Mouse (Mus musculus): ENCODE measurements around the gene Pygb. TPM values are rescaled to one million over a fixed set of nuclear protein-coding genes. Genes with fewer than 3 reads are reported as not detected.

Pygb gene
- polyA plus RNA-seq, 2 experiments = 12.9 to 13.5 TPM

- H3K27me3 ChIP-seq (ENCODE audit: control insufficient read depth, insufficient read depth, low read length) = no peaks in the 10 kb centered on the region
- no peak overlapping the region for H3K4me2 ChIP-seq (ENCODE audit: low read depth)
- no peaks in the 10 kb centered on the region for H3K4me1 ChIP-seq (replicated peaks; ENCODE audit: control insufficient read depth in 2 of 2, insufficient read depth in 2 of 2, low read length in 1 of 2)
- ATAC-seq (ENCODE audit: insufficient read depth) (no peak), DNase-seq (ENCODE audit: low read depth in 3 of 3, low spot score in 3 of 3) (no peak)
- no peak for TF ChIP-seq EP300 (IDR thresholded peaks at IDR 0.05; ENCODE audit: low read depth)
- no peak for TF ChIP-seq CTCF (IDR thresholded peaks at IDR 0.05; ENCODE audit: low read depth)
- H3K9me3 ChIP-seq (ENCODE audit: control insufficient read depth, low read length) = no peaks in the 10 kb centered on the region
- H3K36me3 ChIP-seq (replicated peaks; ENCODE audit: control insufficient read depth, insufficient read depth, low read depth) = no peaks in the 10 kb centered on the region; the same call in 1 of the 2 replicates
- H3K9ac ChIP-seq (replicated peaks) = no peak overlapping the region
- no peak overlapping the region for H3K27ac ChIP-seq
- WGBS (ENCODE audit: insufficient replicate concordance) = 51% methylated on average over 15 of the region's 15 CpGs
- no peak overlapping the region for H3K4me3 ChIP-seq (ENCODE audit: insufficient read depth in 1 of 2, low read depth in 2 of 2, low read length in 2 of 2)
Measured at GRCm38 (mm10) chr2:150836906-150837305, 50.4 kb downstream of the Pygb start.

- no peak overlapping the region for H3K4me2 ChIP-seq (ENCODE audit: low read depth)
- TF ChIP-seq EP300 (IDR thresholded peaks at IDR 0.05; ENCODE audit: low read depth) = no peak
- H3K9ac ChIP-seq (replicated peaks) = no peak overlapping the region
- ATAC-seq (ENCODE audit: insufficient read depth) = no peak
- no peaks in the 10 kb centered on the region for H3K9me3 ChIP-seq (ENCODE audit: control insufficient read depth, low read length)
- no peak for DNase-seq (ENCODE audit: low read depth in 3 of 3, low spot score in 3 of 3)
- H3K36me3 ChIP-seq (replicated peaks; ENCODE audit: control insufficient read depth, insufficient read depth, low read depth) = no peaks in the 10 kb centered on the region; the same call in 1 of the 2 replicates
- no peak overlapping the region for H3K27ac ChIP-seq
- H3K4me1 ChIP-seq (replicated peaks; ENCODE audit: control insufficient read depth in 2 of 2, insufficient read depth in 2 of 2, low read length in 1 of 2) = no peaks in the 10 kb centered on the region
- 84% methylated on average over 3 of the region's 3 CpGs for WGBS (ENCODE audit: insufficient replicate concordance)
- H3K4me3 ChIP-seq (ENCODE audit: insufficient read depth in 1 of 2, low read depth in 2 of 2, low read length in 2 of 2) = no peak overlapping the region
- no peaks in the 10 kb centered on the region for H3K27me3 ChIP-seq (ENCODE audit: control insufficient read depth, insufficient read depth, low read length)
Measured at GRCm38 (mm10) chr2:150837781-150838180, 51.2 kb downstream of the Pygb start.

GRCm38 (mm10) chr2:150839686-150840471 lies 53.3 kb downstream of the Pygb start:
- Histone ChIP-seq H3K4me1 (replicated peaks; ENCODE audit: control insufficient read depth in 2 of 2, insufficient read depth in 2 of 2, low read length in 1 of 2) (no peaks in the 10 kb centered on the region), H3K27ac (no peak overlapping the region), H3K36me3 (replicated peaks; ENCODE audit: control insufficient read depth, insufficient read depth, low read depth) (no peaks in the 10 kb centered on the region), H3K9me3 (ENCODE audit: control insufficient read depth, low read length) (no peaks in the 10 kb centered on the region), H3K27me3 (ENCODE audit: control insufficient read depth, insufficient read depth, low read length) (no peaks in the 10 kb centered on the region), H3K9ac (replicated peaks) (no peak overlapping the region), H3K4me2 (ENCODE audit: low read depth) (no peak overlapping the region), H3K4me3 (ENCODE audit: insufficient read depth in 1 of 2, low read depth in 2 of 2, low read length in 2 of 2) (no peak overlapping the region)
- DNase-seq (ENCODE audit: low read depth in 3 of 3, low spot score in 3 of 3) (no peak), ATAC-seq (ENCODE audit: insufficient read depth) (peak; percentile 38; the same call in 1 of the 2 replicates)
- no peak for TF ChIP-seq EP300 (IDR thresholded peaks at IDR 0.05; ENCODE audit: low read depth)
- no peak for TF ChIP-seq CTCF (IDR thresholded peaks at IDR 0.05; ENCODE audit: low read depth)
- WGBS (ENCODE audit: insufficient replicate concordance) = 61% methylated on average over 12 of the region's 12 CpGs

GRCm38 (mm10) chr2:150841109-150841508 lies 54.6 kb downstream of the Pygb start:
- Histone ChIP-seq H3K9ac (replicated peaks) (no peak overlapping the region), H3K4me1 (replicated peaks; ENCODE audit: control insufficient read depth in 2 of 2, insufficient read depth in 2 of 2, low read length in 1 of 2) (no peaks in the 10 kb centered on the region), H3K36me3 (replicated peaks; ENCODE audit: control insufficient read depth, insufficient read depth, low read depth) (no peaks in the 10 kb centered on the region), H3K4me2 (ENCODE audit: low read depth) (no peak overlapping the region), H3K4me3 (ENCODE audit: insufficient read depth in 1 of 2, low read depth in 2 of 2, low read length in 2 of 2) (no peak overlapping the region), H3K27me3 (ENCODE audit: control insufficient read depth, insufficient read depth, low read length) (no peaks in the 10 kb centered on the region), H3K9me3 (ENCODE audit: control insufficient read depth, low read length) (no peaks in the 10 kb centered on the region), H3K27ac (no peak overlapping the region)
- no peak for ATAC-seq (ENCODE audit: insufficient read depth)
- TF ChIP-seq CTCF (IDR thresholded peaks at IDR 0.05; ENCODE audit: low read depth) = no peak
- no peak for TF ChIP-seq EP300 (IDR thresholded peaks at IDR 0.05; ENCODE audit: low read depth)
- WGBS (ENCODE audit: insufficient replicate concordance) = 68% methylated on average over 11 of the region's 11 CpGs
- DNase-seq (ENCODE audit: low read depth in 3 of 3, low spot score in 3 of 3) = no peak

DNA sequence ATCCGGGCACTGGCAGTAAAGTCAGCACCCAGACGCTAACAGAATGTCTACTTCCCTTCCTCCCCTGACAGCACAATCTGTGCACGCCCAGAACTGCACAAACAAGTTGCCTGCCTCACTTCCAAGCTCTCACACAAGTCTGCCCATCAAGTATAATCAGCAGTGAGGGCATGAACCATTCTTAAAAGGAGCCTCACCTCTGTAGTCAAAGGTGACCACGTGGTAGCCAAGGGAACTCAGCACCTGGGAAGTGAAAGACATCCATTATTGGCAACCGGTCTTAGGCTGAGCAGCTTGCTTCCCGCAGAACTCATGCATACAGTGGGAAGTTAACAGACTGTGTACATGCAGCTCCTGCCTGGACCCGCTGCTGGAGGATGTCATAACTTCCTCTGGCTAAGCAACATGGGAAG lies 55.5 kb downstream of the Pygb start:
- no peaks in the 10 kb centered on the region for H3K27me3 ChIP-seq (ENCODE audit: control insufficient read depth, insufficient read depth, low read length)
- DNase-seq (ENCODE audit: low read depth in 3 of 3, low spot score in 3 of 3) = no peak
- no peaks in the 10 kb centered on the region for H3K36me3 ChIP-seq (replicated peaks; ENCODE audit: control insufficient read depth, insufficient read depth, low read depth)
- H3K4me1 ChIP-seq (replicated peaks; ENCODE audit: control insufficient read depth in 2 of 2, insufficient read depth in 2 of 2, low read length in 1 of 2) = no peaks in the 10 kb centered on the region
- no peaks in the 10 kb centered on the region for H3K9me3 ChIP-seq (ENCODE audit: control insufficient read depth, low read length)
- H3K4me2 ChIP-seq (ENCODE audit: low read depth) = no peak overlapping the region
- no peak overlapping the region for H3K27ac ChIP-seq
- ATAC-seq (ENCODE audit: insufficient read depth) = no peak
- H3K9ac ChIP-seq (replicated peaks) = no peak overlapping the region
- TF ChIP-seq CTCF (IDR thresholded peaks at IDR 0.05; ENCODE audit: low read depth) (no peak), EP300 (IDR thresholded peaks at IDR 0.05; ENCODE audit: low read depth) (no peak)
- H3K4me3 ChIP-seq (ENCODE audit: insufficient read depth in 1 of 2, low read depth in 2 of 2, low read length in 2 of 2) = no peak overlapping the region
- 63% methylated on average over 7 of the region's 7 CpGs for WGBS (ENCODE audit: insufficient replicate concordance)
